Mouse (Mus musculus) erythroblast, embryonic 14.5 days (primary cell): ENCODE measurements around the gene Apbb2.

Experiments used
- GATA1 ChIP-seq: IDR thresholded peaks from 2 replicates; pipeline ENCODE4 v1.6.1; 2012; ENCODE audit warnings: low read length, inconsistent platforms, mixed read lengths
- TAL1 ChIP-seq: IDR thresholded peaks from 3 replicates; pipeline ENCODE4 v1.6.1; 2012; ENCODE audit warnings: low read length, inconsistent platforms, mixed read lengths

- TF ChIP-seq GATA1 (no peak), TAL1 (no peak)
Measured at GRCm38 (mm10) chr5:66514659-66515058, 103.9 kb downstream of the Apbb2 start.
